Mouse (Mus musculus): Measurements from ENCODE around the gene Cdpf1.

The Cdpf1 gene

GRCm38 (mm10) chr15:85762761-85763160 lies 48.7 kb downstream of the Cdpf1 start:
- no peak for DNase-seq (ENCODE audit: low spot score)

- no peak for DNase-seq (ENCODE audit: low spot score)
These were observed 53.7 kb downstream of the Cdpf1 start for GRCm38 (mm10) chr15:85757768-85758167.
